Mouse (Mus musculus): ENCODE data around the gene Mybl2. TPM values are rescaled to one million over a fixed set of nuclear protein-coding genes. Genes with fewer than 3 reads are reported as not detected.

The Mybl2 gene
- polyA plus RNA-seq, 1 experiment from 2014 or later = 22.4 TPM

DNA sequence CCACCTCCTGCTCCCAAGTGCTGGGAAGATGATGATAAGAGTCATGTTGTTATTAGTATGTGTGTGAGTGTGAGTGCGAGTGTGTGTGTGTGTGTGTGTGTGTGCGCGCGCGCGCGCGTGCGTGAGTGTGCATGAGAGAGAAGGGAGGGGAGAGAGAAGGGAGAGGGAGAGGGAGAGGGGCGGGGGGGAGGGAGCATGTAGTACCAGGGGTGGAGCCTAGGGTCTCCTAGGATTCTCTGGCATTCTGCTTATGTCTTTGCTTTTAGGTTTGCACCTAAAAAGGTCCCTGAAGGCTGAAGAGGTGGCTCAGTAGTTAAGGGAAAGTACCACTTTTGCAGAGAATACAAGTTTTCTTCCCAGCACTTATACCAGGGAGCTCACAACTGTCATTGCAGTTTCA is 40.4 kb downstream of the Mybl2 start:
- Histone ChIP-seq H3K9me3 (ENCODE audit: control insufficient read depth, low read depth, low read length) (no peaks in the 10 kb centered on the region), H3K9ac (replicated peaks; ENCODE audit: low read depth, low read length) (no peak overlapping the region), H3K27me3 (ENCODE audit: control insufficient read depth, insufficient read depth, low read length) (no peaks in the 10 kb centered on the region), H3K4me2 (replicated peaks; ENCODE audit: low read depth, low read length) (no peak overlapping the region), H3K36me3 (ENCODE audit: control insufficient read depth, insufficient read depth, low read length) (no peaks in the 10 kb centered on the region), H3K4me1 (ENCODE audit: control insufficient read depth, insufficient read depth, low read length) (no peaks in the 10 kb centered on the region), H3K4me3 (ENCODE audit: low read depth, low read length) (no peak overlapping the region), H3K27ac (ENCODE audit: low read length) (no peak overlapping the region)
- ATAC-seq (ENCODE audit: insufficient number of reproducible peaks, insufficient read depth, low FRiP score, low read depth) = no peak
- WGBS = 89% methylated on average over 10 of the region's 10 CpGs

DNA sequence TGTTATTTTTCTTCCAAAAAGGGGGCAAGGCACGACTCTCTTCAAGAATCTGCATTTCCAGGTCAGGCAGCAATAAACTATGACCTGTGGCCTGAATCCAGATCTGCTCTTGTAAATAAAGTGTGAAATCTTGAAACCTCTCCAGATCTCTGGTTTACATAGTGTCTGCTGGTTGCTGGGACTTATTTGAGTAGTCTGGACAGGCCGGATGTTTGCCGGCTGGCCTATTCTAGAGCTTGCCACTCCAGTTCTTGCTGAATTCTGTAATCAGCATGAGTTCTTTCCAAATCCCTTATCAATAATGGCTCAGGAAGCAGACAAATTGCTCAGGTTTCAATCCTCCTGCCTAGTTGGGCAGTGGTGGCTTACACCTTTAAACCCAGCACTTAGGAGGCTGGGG is 41.3 kb downstream of the Mybl2 start:
- Histone ChIP-seq H3K36me3 (ENCODE audit: control insufficient read depth, insufficient read depth, low read length) (no peaks in the 10 kb centered on the region), H3K4me1 (ENCODE audit: control insufficient read depth, insufficient read depth, low read length) (no peaks in the 10 kb centered on the region), H3K9me3 (ENCODE audit: control insufficient read depth, low read depth, low read length) (no peaks in the 10 kb centered on the region), H3K27me3 (ENCODE audit: control insufficient read depth, insufficient read depth, low read length) (no peaks in the 10 kb centered on the region), H3K27ac (ENCODE audit: low read length) (no peak overlapping the region), H3K9ac (replicated peaks; ENCODE audit: low read depth, low read length) (no peak overlapping the region), H3K4me3 (ENCODE audit: low read depth, low read length) (no peak overlapping the region), H3K4me2 (replicated peaks; ENCODE audit: low read depth, low read length) (no peak overlapping the region)
- no peak for ATAC-seq (ENCODE audit: insufficient number of reproducible peaks, insufficient read depth, low FRiP score, low read depth)
- 51% methylated on average over 3 of the region's 3 CpGs for WGBS

DNA sequence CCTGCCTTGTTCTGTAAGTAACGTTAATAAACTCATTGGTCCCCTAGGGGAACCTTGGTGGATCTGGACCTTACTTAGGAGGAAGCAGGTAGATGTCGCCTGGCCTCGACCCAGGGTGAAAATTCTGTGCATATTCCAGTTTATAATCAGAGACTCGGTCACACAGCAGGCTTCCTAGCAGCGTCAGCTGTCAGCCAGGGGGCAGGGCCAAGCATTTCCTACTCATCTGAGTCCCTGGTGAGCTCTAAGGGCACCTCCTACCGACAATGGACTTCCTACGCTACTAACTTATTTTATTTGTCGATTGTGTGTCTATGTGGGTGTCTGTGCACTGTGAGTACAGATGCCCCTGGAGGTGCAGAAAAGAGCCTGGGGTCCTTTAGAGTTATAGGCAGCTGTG is 45.4 kb downstream of the Mybl2 start:
- Histone ChIP-seq H3K27ac (ENCODE audit: low read length) (no peak overlapping the region), H3K4me2 (replicated peaks; ENCODE audit: low read depth, low read length) (no peak overlapping the region), H3K36me3 (ENCODE audit: control insufficient read depth, insufficient read depth, low read length) (no peaks in the 10 kb centered on the region), H3K27me3 (ENCODE audit: control insufficient read depth, insufficient read depth, low read length) (no peaks in the 10 kb centered on the region), H3K4me1 (ENCODE audit: control insufficient read depth, insufficient read depth, low read length) (no peaks in the 10 kb centered on the region), H3K9ac (replicated peaks; ENCODE audit: low read depth, low read length) (no peak overlapping the region), H3K4me3 (ENCODE audit: low read depth, low read length) (no peak overlapping the region), H3K9me3 (ENCODE audit: control insufficient read depth, low read depth, low read length) (no peaks in the 10 kb centered on the region)
- WGBS = 45% methylated on average over 8 of the region's 8 CpGs
- ATAC-seq (ENCODE audit: insufficient number of reproducible peaks, insufficient read depth, low FRiP score, low read depth) = no peak

DNA sequence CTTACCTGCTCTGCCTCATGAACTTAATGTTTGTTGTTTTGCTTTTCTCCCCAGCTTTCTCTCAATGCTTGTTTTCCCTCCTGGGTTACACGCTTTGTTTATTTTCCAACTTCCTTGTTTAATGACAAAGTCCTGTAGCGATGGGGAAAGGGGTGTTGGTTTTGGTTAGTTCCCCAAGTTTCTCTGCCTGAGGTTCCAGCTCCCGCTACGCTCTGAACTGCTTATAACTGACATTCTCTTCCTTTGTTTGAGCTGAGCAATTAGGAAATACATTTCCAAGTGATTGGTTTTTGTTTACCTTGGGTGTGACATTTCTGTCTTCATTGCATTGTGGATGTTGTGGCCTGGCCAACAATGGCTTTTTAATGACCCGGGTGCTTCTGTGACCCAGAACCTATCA is 46.1 kb downstream of the Mybl2 start:
- H3K36me3 ChIP-seq (ENCODE audit: control insufficient read depth, insufficient read depth, low read length) = no peaks in the 10 kb centered on the region
- no peak overlapping the region for H3K27ac ChIP-seq (ENCODE audit: low read length)
- H3K4me2 ChIP-seq (replicated peaks; ENCODE audit: low read depth, low read length) = no peak overlapping the region
- no peak overlapping the region for H3K4me3 ChIP-seq (ENCODE audit: low read depth, low read length)
- no peaks in the 10 kb centered on the region for H3K9me3 ChIP-seq (ENCODE audit: control insufficient read depth, low read depth, low read length)
- ATAC-seq (ENCODE audit: insufficient number of reproducible peaks, insufficient read depth, low FRiP score, low read depth) = no peak
- H3K27me3 ChIP-seq (ENCODE audit: control insufficient read depth, insufficient read depth, low read length) = no peaks in the 10 kb centered on the region
- WGBS = 61% methylated on average over 5 of the region's 5 CpGs
- H3K9ac ChIP-seq (replicated peaks; ENCODE audit: low read depth, low read length) = no peak overlapping the region
- no peaks in the 10 kb centered on the region for H3K4me1 ChIP-seq (ENCODE audit: control insufficient read depth, insufficient read depth, low read length)

DNA sequence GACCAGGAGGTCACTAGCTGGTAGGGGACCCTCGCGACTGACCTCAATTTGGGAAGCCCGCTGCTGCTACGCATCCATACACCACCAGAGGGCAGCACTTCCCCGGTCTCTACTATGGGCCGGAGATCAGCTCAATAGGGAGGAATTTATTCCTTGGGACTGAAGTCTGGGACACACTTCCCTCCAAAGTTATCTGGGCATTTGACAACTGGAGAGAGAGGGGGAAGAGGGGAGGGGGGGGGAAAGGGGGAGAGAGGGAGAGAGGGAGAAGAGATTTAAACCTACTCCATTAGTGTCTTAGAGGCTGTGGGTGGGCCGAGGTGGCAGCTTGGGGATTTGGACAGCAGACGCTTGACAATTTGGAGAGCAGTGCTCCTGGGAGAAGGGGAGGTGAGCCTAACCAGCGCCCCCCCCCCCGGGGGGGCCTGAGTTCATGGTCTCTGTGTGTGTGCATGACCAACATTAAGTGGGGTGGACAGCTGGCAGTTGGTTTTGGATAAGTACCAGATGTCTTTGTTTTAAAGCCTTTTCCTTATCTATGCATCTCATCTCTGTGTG is 47.2 kb downstream of the Mybl2 start:
- H3K4me1 ChIP-seq (ENCODE audit: control insufficient read depth, insufficient read depth, low read length) = no peaks in the 10 kb centered on the region
- H3K27me3 ChIP-seq (ENCODE audit: control insufficient read depth, insufficient read depth, low read length) = no peaks in the 10 kb centered on the region
- no peaks in the 10 kb centered on the region for H3K9me3 ChIP-seq (ENCODE audit: control insufficient read depth, low read depth, low read length)
- ATAC-seq (ENCODE audit: insufficient number of reproducible peaks, insufficient read depth, low FRiP score, low read depth) = no peak
- no peak overlapping the region for H3K4me3 ChIP-seq (ENCODE audit: low read depth, low read length)
- no peak overlapping the region for H3K9ac ChIP-seq (replicated peaks; ENCODE audit: low read depth, low read length)
- H3K36me3 ChIP-seq (ENCODE audit: control insufficient read depth, insufficient read depth, low read length) = no peaks in the 10 kb centered on the region
- H3K27ac ChIP-seq (ENCODE audit: low read length) = no peak overlapping the region
- H3K4me2 ChIP-seq (replicated peaks; ENCODE audit: low read depth, low read length) = no peak overlapping the region
- WGBS = 3% methylated on average over 10 of the region's 10 CpGs

DNA sequence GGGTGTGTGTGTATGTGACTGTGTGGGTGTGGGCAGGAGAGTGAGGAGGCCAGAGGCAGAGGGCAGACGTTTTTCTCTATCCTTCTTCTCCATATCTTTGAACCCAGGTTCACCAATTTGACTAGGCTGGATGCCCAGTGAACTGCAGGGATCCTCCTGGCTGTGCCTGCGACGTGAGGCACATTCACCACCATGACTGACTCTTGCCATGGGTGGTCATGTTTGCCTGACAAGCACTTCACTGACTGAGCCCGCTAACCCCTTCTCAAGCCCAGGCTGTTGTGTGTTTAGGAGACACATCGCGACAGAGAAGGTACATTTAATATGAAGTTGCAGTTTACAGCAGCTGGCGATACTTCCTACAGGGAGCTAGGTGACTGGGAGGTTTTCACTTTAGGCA is 47.7 kb downstream of the Mybl2 start:
- Histone ChIP-seq H3K4me3 (ENCODE audit: low read depth, low read length) (no peak overlapping the region), H3K27me3 (ENCODE audit: control insufficient read depth, insufficient read depth, low read length) (no peaks in the 10 kb centered on the region), H3K36me3 (ENCODE audit: control insufficient read depth, insufficient read depth, low read length) (no peaks in the 10 kb centered on the region), H3K9me3 (ENCODE audit: control insufficient read depth, low read depth, low read length) (no peaks in the 10 kb centered on the region), H3K27ac (ENCODE audit: low read length) (no peak overlapping the region), H3K4me2 (replicated peaks; ENCODE audit: low read depth, low read length) (no peak overlapping the region), H3K4me1 (ENCODE audit: control insufficient read depth, insufficient read depth, low read length) (no peaks in the 10 kb centered on the region), H3K9ac (replicated peaks; ENCODE audit: low read depth, low read length) (no peak overlapping the region)
- WGBS = 43% methylated on average over 7 of the region's 7 CpGs
- ATAC-seq (ENCODE audit: insufficient number of reproducible peaks, insufficient read depth, low FRiP score, low read depth) = no peak

DNA sequence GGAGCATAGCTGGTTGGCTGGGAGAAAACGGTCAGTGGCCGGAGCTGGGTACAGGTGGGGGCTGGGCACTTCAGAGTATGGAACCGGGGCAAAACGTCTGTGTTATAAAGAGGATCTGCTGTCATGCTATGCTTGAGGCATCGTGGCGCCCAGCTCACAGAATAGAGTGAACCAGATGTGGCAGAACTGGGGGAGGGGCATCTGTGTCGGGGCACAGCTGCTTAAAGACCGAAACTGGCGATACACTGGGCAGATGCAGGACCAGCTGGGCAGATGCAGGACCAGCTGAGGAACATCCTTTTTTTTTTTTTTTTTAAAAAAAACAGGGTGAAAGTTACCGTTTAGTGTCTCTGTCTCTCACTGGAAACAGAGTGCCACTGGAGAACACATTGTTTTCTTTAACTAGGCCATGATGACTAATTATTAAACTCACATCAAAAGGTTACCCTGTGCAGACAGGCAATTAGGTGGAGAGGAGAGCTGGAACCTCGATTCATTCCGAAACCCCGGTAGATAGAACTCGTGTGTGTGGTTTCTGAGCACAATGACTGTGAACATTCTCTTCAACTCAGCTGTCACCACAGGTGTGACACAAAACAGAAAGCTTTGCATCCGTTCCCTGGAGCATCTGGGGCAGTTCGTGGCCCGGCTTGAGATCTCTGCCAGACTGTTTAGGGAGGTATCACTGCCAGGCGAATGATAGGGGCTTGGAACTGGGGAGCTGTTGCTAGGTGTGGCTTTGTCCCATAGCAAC is 48.6 kb downstream of the Mybl2 start:
- Histone ChIP-seq H3K9me3 (ENCODE audit: control insufficient read depth, low read depth, low read length) (no peaks in the 10 kb centered on the region), H3K27me3 (ENCODE audit: control insufficient read depth, insufficient read depth, low read length) (no peaks in the 10 kb centered on the region), H3K27ac (ENCODE audit: low read length) (no peak overlapping the region), H3K4me1 (ENCODE audit: control insufficient read depth, insufficient read depth, low read length) (no peaks in the 10 kb centered on the region), H3K36me3 (ENCODE audit: control insufficient read depth, insufficient read depth, low read length) (no peaks in the 10 kb centered on the region), H3K4me2 (replicated peaks; ENCODE audit: low read depth, low read length) (no peak overlapping the region), H3K4me3 (ENCODE audit: low read depth, low read length) (no peak overlapping the region), H3K9ac (replicated peaks; ENCODE audit: low read depth, low read length) (no peak overlapping the region)
- ATAC-seq (ENCODE audit: insufficient number of reproducible peaks, insufficient read depth, low FRiP score, low read depth) = no peak
- 57% methylated on average over 18 of the region's 18 CpGs for WGBS

DNA sequence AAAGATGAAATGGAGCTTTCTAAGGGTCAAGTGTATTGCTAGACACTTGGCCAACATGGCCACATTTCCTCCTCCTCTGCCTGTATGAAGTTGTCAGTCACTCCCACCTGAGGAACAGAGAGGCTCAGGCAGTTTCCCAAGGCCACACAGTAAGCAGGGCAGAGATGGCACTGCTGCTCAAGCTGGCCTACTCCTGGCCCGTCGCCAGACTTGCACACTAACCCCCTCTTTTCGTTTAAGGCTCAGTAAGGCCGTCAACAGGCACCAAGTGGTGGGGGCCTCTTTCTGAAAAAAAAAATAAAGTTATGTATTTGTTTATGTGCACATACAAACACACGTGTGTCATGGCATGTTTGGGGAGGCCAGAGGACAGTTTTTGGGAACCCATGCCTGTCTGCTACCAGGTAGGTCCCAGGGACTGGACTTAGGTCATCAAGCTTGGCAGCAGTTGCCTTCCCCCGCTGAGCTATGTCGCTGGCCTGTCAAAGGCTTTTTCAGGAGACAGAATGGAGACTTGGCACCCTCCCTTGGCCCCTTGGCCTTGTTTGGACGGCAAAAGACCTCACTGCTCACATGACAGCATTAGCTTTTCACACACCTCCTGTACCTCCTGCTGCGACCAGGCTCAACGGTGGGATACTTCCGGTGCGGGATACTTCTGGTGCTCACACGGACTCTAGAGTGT is 49.7 kb downstream of the Mybl2 start:
- Histone ChIP-seq H3K4me1 (ENCODE audit: control insufficient read depth, insufficient read depth, low read length) (no peaks in the 10 kb centered on the region), H3K9me3 (ENCODE audit: control insufficient read depth, low read depth, low read length) (no peaks in the 10 kb centered on the region), H3K9ac (replicated peaks; ENCODE audit: low read depth, low read length) (no peak overlapping the region), H3K36me3 (ENCODE audit: control insufficient read depth, insufficient read depth, low read length) (no peaks in the 10 kb centered on the region), H3K4me2 (replicated peaks; ENCODE audit: low read depth, low read length) (no peak overlapping the region), H3K27me3 (ENCODE audit: control insufficient read depth, insufficient read depth, low read length) (no peaks in the 10 kb centered on the region), H3K27ac (ENCODE audit: low read length) (no peak overlapping the region), H3K4me3 (ENCODE audit: low read depth, low read length) (no peak overlapping the region)
- no peak for ATAC-seq (ENCODE audit: insufficient number of reproducible peaks, insufficient read depth, low FRiP score, low read depth)
- WGBS = 81% methylated on average over 13 of the region's 13 CpGs
